Mouse (Mus musculus): ENCODE data around the gene Cited2. TPM values are rescaled to one million over a fixed set of nuclear protein-coding genes. Genes with fewer than 3 reads are reported as not detected.

Gene Cited2
- polyA plus RNA-seq, 1 experiment from 2014 or later, result 36.7 TPM

DNA sequence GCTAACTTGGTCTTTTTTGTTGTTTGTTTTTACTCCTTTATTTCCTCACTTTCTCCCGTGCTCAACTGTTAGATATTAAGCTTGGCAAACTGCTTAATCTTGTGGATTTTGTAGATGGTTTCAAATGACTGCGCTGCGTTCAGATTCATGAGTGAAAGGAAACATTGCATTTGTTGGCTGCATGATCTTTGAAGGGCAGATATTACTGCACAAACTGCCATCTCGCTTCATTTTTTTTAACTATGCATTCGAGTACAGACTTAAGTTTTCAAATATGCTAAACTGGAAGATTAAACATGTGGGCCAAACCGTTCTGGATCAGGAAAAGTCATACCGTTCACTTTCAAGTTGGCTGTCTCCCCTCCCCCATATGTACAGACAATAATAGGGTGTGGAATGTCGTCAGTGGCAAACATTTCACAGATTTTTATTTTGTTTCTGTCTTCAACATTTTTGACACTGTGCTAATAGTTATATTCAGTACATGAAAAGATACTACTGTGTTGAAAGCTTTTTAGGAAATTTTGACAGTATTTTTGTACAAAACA is 2.1 kb downstream of the Cited2 start:
- no peaks in the 10 kb centered on the region for H3K9me3 ChIP-seq (replicated peaks)
- peak overlapping the region; percentile 95 for H3K9ac ChIP-seq

DNA sequence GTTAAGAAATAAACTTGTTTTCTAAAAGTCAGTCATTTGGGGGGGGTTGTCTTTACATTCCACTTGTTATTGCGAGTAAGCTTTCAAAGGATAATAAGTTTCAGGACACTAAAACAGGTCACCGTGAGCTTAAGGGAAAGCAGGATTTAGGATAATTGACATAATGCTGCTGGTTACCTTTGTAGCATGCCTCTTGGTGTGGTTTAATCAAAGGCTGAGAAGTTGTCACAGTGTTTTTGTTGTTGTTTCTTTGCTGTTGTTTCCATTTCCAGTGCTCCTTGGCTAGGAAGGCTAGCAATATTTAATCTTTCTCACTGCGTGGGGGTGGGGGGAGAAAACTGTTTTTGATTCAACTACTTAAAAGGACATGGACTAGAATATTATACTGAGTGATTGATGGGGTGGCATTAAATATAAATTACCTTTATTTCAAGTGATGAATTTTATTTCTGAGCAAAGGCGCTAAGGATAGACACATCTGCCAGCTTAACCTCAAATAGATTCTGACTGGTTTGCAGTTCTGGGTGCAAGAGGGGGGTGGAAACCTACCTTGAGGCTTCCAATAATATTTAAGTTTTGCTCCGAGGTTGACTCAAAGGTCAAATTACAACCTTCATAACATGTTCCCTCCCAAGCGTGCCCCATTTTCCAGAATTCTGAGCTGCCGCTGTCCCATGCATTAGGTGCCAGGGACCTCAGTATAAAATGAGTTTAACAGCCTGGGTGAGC is 2.8 kb downstream of the Cited2 start:
- peak overlapping the region; percentile 45 for H3K4me2 ChIP-seq
- peaks cover 54% of the 10 kb centered on the region for H3K4me1 ChIP-seq
- 63% methylated on average over 7 of the region's 7 CpGs for WGBS (ENCODE audit: insufficient replicate concordance)
- ATAC-seq, result no peak
- H3K9ac ChIP-seq, result no peak overlapping the region
- peak overlapping the region; percentile 53 for H3K27ac ChIP-seq
- H3K27me3 ChIP-seq (replicated peaks), result no peaks in the 10 kb centered on the region
- H3K4me3 ChIP-seq, result peak overlapping the region; percentile 8; the same call in 1 of the 2 replicates
- peaks cover 17% of the 10 kb centered on the region; the same call in 1 of the 2 replicates for H3K36me3 ChIP-seq
- H3K9me3 ChIP-seq (replicated peaks), result no peaks in the 10 kb centered on the region

More for the DNA sequence above, 2.1 kb downstream of the Cited2 start:
- no peak for ATAC-seq
- H3K4me3 ChIP-seq, result peak overlapping the region; percentile 91
- H3K4me1 ChIP-seq, result peaks cover 61% of the 10 kb centered on the region
- 25% methylated on average over 8 of the region's 8 CpGs for WGBS (ENCODE audit: insufficient replicate concordance)
- peak overlapping the region; percentile 97 for H3K4me2 ChIP-seq
- H3K36me3 ChIP-seq, result peaks cover 17% of the 10 kb centered on the region; the same call in 1 of the 2 replicates
- no peaks in the 10 kb centered on the region for H3K27me3 ChIP-seq (replicated peaks)
- H3K27ac ChIP-seq, result no peak overlapping the region; the same call in 1 of the 2 replicates

DNA sequence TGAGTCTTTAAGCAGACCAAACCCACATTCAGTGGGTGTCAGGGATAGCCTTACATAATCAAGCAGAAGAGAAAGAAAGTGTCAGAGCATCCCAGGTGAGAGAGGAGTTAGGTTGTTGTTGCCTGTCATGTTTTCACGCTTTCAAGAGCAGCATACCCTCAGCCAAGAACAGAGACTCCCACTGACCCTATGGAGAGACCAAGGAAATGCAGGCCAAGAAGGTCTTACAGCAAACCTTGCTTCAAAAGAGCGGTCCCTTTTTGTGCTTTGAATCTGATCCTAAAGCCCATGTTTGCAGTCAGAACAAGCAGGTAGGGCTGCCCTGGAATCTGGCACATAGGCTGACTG is 3.3 kb downstream of the Cited2 start:
- Histone ChIP-seq H3K4me2 (peak overlapping the region; percentile 45), H3K4me1 (peaks cover 49% of the 10 kb centered on the region), H3K9me3 (replicated peaks) (no peaks in the 10 kb centered on the region), H3K4me3 (peak overlapping the region; percentile 8; the same call in 1 of the 2 replicates), H3K36me3 (peaks cover 17% of the 10 kb centered on the region; the same call in 1 of the 2 replicates), H3K27me3 (replicated peaks) (no peaks in the 10 kb centered on the region), H3K9ac (no peak overlapping the region), H3K27ac (peak overlapping the region; percentile 53)
- ATAC-seq, result no peak
- 63% methylated on average over 2 of the region's 2 CpGs for WGBS (ENCODE audit: insufficient replicate concordance)

DNA sequence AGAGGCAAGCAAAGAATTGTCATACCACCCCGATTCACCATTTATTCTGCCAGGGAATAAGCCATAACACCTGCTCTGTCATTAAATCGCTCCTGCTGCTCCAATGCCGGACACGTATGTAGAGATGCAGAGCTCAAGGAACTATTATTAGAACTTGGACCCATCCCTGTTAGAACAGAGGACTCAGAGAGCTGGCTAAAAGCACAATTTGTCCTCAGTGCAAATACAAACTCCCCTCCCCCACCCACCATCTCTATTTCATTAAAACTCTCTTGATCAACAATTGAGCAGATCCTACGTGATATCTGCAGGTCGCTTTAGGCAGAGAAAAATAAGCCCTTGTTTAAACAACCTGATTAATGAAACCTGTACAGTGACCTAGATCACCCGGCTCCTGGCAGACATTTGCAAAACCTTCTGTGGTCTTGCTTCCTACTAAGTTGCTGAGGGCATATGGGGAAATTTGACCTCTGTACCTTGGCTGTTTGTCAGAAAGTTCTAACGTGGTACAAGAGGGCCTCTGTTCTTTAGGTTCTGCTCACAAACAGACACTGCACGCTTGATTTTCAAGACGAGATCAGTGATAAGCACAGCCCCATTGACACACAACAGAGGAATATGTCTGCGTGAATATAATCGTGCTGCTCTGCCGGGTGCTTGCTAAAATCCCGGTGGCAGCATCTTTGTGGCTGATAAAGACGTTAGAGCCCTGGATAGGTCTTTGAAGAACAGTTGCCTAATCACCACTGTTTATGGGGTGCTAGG is 4.3 kb downstream of the Cited2 start:
- Histone ChIP-seq H3K4me2 (peak overlapping the region; percentile 45), H3K36me3 (peaks cover 17% of the 10 kb centered on the region; the same call in 1 of the 2 replicates), H3K27me3 (replicated peaks) (no peaks in the 10 kb centered on the region), H3K9ac (no peak overlapping the region), H3K27ac (peak overlapping the region; percentile 52), H3K9me3 (replicated peaks) (no peaks in the 10 kb centered on the region), H3K4me1 (peaks cover 48% of the 10 kb centered on the region), H3K4me3 (0 out of 2 replicates have a peak overlapping the region, but pooled peaks have one; percentile 1)
- 17% methylated on average over 15 of the region's 15 CpGs for WGBS (ENCODE audit: insufficient replicate concordance)
- no peak for ATAC-seq

DNA sequence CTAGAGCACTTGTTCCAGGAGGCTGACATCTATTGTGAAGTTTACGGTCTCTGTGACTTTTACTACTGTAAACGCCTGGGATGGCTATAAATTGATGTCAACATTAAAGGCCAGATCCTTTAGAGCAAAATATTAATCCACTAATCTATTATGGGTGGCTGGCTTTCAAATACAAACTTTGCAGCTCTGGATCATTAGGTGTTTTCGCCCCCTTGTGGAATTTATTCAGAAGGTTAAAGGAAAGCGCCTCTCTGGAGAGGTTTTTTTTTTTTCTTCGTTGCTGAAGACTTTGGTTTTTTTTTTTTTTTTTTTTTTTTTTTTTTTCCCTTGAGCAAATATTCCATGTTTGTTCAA is 4.9 kb downstream of the Cited2 start:
- Histone ChIP-seq H3K4me1 (peaks cover 48% of the 10 kb centered on the region), H3K36me3 (peaks cover 17% of the 10 kb centered on the region; the same call in 1 of the 2 replicates), H3K9me3 (replicated peaks) (no peaks in the 10 kb centered on the region), H3K27me3 (replicated peaks) (no peaks in the 10 kb centered on the region), H3K27ac (peak overlapping the region; percentile 52; the same call in 1 of the 2 replicates), H3K9ac (no peak overlapping the region), H3K4me2 (peak overlapping the region; percentile 45), H3K4me3 (no peak overlapping the region)
- no peak for ATAC-seq
- WGBS (ENCODE audit: insufficient replicate concordance), result 5% methylated on average over 5 of the region's 5 CpGs

DNA sequence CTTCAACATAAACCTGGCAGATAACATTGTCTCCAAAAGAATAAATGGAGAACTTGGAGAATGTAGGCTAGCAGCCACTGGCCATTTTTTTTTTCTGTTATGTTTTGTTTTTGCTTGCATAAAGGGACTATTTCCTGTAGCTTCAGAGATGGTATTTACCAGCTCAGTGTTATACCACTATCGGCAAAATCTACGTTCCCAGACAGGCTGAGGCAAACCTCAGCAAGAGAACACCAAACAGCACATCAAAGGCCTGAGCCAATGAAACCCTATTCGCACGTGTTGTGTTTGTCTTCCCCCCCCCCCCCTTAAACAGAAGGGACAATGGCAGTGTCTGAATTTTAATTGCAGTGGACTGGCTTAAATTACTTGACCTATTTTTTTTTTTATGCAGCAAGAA is 5.7 kb downstream of the Cited2 start:
- H3K9me3 ChIP-seq (replicated peaks), result no peaks in the 10 kb centered on the region
- no peak overlapping the region for H3K4me2 ChIP-seq
- H3K36me3 ChIP-seq, result peaks cover 17% of the 10 kb centered on the region; the same call in 1 of the 2 replicates
- no peak overlapping the region for H3K9ac ChIP-seq
- H3K27me3 ChIP-seq (replicated peaks), result no peaks in the 10 kb centered on the region
- no peak overlapping the region for H3K4me3 ChIP-seq
- no peak overlapping the region for H3K27ac ChIP-seq
- 34% methylated on average over 4 of the region's 4 CpGs for WGBS (ENCODE audit: insufficient replicate concordance)
- peaks cover 48% of the 10 kb centered on the region for H3K4me1 ChIP-seq
- ATAC-seq, result no peak

DNA sequence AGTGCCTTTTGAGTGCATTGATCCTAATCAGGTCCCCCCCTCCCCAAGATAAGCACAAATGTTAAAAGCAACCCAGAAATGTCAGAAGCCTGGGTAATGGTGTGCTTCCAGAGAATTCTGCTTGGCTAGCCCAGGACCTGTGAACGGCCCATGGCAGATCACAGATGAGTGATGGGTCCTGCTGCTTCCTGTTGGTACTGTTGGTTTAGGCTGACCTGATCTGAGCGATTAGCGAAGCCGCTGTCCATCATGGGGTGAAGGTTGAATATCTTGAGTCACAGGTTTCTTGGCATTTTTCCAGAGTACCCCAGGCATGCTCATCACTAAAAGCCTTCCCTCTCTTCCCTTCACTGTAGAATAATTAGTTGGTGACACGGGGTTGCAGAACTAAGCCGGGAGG is 6.5 kb downstream of the Cited2 start:
- Histone ChIP-seq H3K9ac (no peak overlapping the region), H3K4me2 (no peak overlapping the region), H3K27me3 (replicated peaks) (no peaks in the 10 kb centered on the region), H3K9me3 (replicated peaks) (no peaks in the 10 kb centered on the region), H3K36me3 (peaks cover 11% of the 10 kb centered on the region; the same call in 1 of the 2 replicates), H3K4me3 (no peak overlapping the region), H3K4me1 (peaks cover 40% of the 10 kb centered on the region), H3K27ac (no peak overlapping the region)
- WGBS (ENCODE audit: insufficient replicate concordance), result 42% methylated on average over 6 of the region's 6 CpGs
- ATAC-seq, result no peak

DNA sequence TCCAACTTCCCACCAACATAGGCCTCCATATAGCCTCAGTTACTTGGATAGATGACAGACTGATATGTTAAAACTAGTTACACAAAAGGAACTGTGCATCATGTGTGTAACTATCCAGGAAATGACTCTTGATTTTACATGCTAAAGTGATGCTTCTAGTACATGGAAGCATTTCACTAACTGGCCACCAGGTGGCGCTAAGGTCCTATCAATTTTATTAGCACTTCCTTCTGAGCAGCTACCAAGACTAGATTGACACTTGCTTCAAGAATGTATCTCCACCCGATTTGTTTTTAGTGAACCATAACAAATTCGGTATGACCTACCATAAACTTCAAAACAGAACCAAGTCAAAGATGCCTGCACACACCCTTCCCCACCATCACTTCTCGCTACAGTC is 10.0 kb downstream of the Cited2 start:
- Histone ChIP-seq H3K27ac (no peak overlapping the region), H3K4me2 (no peak overlapping the region), H3K9ac (no peak overlapping the region), H3K36me3 (no peaks in the 10 kb centered on the region), H3K4me1 (peaks cover 9% of the 10 kb centered on the region; the same call in 1 of the 2 replicates), H3K27me3 (replicated peaks) (no peaks in the 10 kb centered on the region), H3K9me3 (replicated peaks) (no peaks in the 10 kb centered on the region), H3K4me3 (no peak overlapping the region)
- ATAC-seq, result no peak
- WGBS (ENCODE audit: insufficient replicate concordance), result 22% methylated on average over 4 of the region's 4 CpGs

DNA sequence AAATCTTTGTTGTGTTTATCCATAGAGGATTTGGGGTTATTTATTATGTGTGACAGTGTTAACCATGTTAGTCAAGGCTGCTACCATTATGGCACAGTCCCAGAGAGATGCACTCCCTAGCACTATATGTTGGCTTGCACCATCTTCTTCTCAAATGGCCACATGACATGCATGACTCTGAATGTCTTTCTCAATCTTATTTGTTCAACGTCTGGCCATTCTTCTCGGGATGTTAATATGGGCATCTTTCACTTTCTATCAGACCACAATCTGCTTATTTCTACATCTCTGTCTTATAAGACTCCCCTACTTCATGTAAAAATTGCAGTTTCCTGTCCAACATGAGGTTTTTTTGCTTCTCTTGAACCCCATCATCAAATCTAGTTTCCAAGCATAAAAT is 19.6 kb downstream of the Cited2 start:
- H3K4me2 ChIP-seq, result no peak overlapping the region
- H3K27me3 ChIP-seq (replicated peaks), result no peaks in the 10 kb centered on the region
- H3K9ac ChIP-seq, result no peak overlapping the region
- H3K4me1 ChIP-seq, result no peaks in the 10 kb centered on the region
- H3K9me3 ChIP-seq (replicated peaks), result no peaks in the 10 kb centered on the region
- no peak overlapping the region for H3K4me3 ChIP-seq
- H3K27ac ChIP-seq, result no peak overlapping the region
- ATAC-seq, result no peak
- WGBS (ENCODE audit: insufficient replicate concordance), result 96% methylated on average over 2 of the region's 2 CpGs
- no peaks in the 10 kb centered on the region for H3K36me3 ChIP-seq

DNA sequence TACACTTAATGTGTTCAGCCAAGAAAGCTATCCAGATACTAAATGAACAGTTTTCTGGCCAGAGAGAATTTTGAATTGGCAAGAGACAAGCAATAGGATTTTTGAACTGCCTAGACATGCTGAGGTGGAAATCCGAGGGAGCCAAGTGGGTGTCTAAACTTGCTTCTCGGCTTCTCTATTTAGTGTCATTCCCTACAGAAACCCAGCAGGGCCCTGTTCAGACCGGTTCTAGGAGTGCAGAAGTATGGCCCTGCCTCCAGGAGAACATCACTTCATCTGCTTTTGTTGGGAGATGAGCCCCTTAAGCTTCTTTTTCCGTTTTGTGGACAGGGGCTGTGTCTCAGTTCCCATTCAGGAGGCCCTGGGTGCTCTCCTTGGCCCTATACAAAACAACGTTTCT is 29.5 kb downstream of the Cited2 start:
- Histone ChIP-seq H3K27me3 (replicated peaks) (no peaks in the 10 kb centered on the region), H3K27ac (no peak overlapping the region), H3K4me1 (no peaks in the 10 kb centered on the region), H3K4me2 (no peak overlapping the region), H3K4me3 (no peak overlapping the region), H3K9ac (no peak overlapping the region), H3K36me3 (no peaks in the 10 kb centered on the region), H3K9me3 (replicated peaks) (no peaks in the 10 kb centered on the region; the same call in 1 of the 2 replicates)
- WGBS (ENCODE audit: insufficient replicate concordance), result 61% methylated on average over 5 of the region's 5 CpGs
- no peak for ATAC-seq

DNA sequence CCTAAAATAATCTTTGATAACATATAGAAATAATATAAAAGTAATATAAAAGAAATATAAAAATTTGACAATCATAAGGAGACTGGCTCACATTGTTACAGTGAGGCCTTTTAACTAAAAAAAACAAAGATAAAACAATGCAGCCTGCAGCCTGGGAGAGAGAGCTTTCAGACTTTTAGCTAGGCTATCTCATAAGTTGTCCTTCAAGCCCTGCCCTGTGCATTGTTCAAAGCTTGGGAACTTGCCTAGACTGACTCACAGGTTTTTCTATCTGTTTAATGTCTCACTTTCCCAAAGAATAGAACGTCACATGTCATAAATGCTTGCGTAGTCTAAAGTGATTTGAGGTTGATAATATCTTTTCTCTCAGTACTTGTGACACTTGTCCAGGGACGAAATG is 36.8 kb downstream of the Cited2 start:
- 68% methylated on average over 3 of the region's 3 CpGs for WGBS (ENCODE audit: insufficient replicate concordance)
- Histone ChIP-seq H3K27me3 (replicated peaks) (no peaks in the 10 kb centered on the region), H3K4me2 (no peak overlapping the region), H3K9me3 (replicated peaks) (no peaks in the 10 kb centered on the region; the same call in 1 of the 2 replicates), H3K4me3 (no peak overlapping the region), H3K36me3 (no peaks in the 10 kb centered on the region), H3K27ac (no peak overlapping the region), H3K9ac (no peak overlapping the region), H3K4me1 (no peaks in the 10 kb centered on the region)
- no peak for ATAC-seq
